In the genomic region with DNA sequence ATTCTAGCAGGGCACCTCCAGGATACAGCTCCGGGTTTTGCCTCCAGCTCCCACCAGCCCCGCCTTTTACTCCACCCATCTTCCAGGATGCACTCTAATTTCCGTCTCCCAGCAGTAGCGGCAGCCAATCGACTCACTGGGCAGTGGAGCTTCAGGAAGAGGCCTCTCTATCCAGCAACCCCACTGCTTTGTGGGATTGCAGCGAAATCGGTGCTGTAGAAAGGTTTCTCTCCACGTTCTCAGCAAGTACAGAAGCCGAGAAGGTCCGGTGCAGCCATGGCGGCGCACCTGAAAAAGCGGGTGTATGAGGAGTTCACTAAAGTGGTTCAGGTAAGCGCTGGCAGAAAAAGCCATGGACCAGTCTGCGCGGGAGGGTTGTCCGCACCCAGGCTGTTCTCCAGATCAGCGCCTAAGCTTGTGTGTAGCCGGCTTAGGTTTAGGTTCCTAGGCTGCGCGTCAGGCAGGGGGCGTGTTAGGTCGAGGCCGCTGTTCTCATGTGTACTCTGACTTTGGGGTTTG, we compare ENCODE assay signal across 8 mouse cellular contexts. TPM values are rescaled to one million over a fixed set of nuclear protein-coding genes. Genes with fewer than 3 reads are reported as not detected.
DNase-seq lines count a peak whose midpoint lies in the region; ATAC-seq and TF ChIP-seq lines count a peak whose summit lies in the region.

Gene Ints4, plus strand, starts transcription at position 136 of the 519 bp plus-strand sequence.

- no peaks in the 10 kb centered on the region for H3K9me3 ChIP-seq in hindbrain, postnatal 0 days (ENCODE audit: low read length)

- under 1% methylated on average over 24 of the region's 24 CpGs for WGBS in hindbrain, postnatal 0 days

- H3K4me2 ChIP-seq in hindbrain, postnatal 0 days (ENCODE audit: low read depth, low read length) = peak within 1 kb of the TSS; percentile 80

- H3K4me1 ChIP-seq in hindbrain, postnatal 0 days (ENCODE audit: insufficient read depth, low read length) = 0 out of 2 replicates have a peak, but pooled peaks cover 9% of the 10 kb centered on the region

- intact Hi-C loops in gastrocnemius, adult 2 months (cut with DNase I) = loop anchor here (1.0 to 5.0 kb wide), 2 partner anchors 54 to 98 kb away; partner anchors contain the start of genes Aamdc and Rsf1
- intact Hi-C loops in left cerebral cortex, adult 2 months (cut with DNase I) = loop anchor here (1.0 to 5.0 kb wide), 3 partner anchors 54 to 216 kb away; partner anchors contain the start of genes Aamdc, Clns1a and Rsf1

- H3K36me3 ChIP-seq in hindbrain, postnatal 0 days (ENCODE audit: insufficient read depth, low read length) = peaks cover 9% of the 10 kb centered on the region; the same call in 1 of the 2 replicates

- ATAC-seq in common myeloid progenitor, adult 5-6 weeks (replicated peaks; ENCODE audit: low read depth, poor library complexity, severe bottlenecking) = peak; percentile 100
- peak; percentile 100 for ATAC-seq in hindbrain, postnatal 0 days
- peak; percentile 98 for ATAC-seq in megakaryocyte, adult 5-6 weeks (ENCODE audit: poor library complexity, severe bottlenecking)

- DNase-seq in ZHBTc4 (ENCODE audit: low read depth, low spot score) = peak; percentile 96
- peak; percentile 94 for DNase-seq in gastrocnemius, adult 2 months
- DNase-seq in hindbrain, postnatal 0 days (ENCODE audit: low spot score) = peak; percentile 96
- peak; percentile 89 to 94 for DNase-seq in left cerebral cortex, adult 2 months (ENCODE audit: extremely low spot score in 1 of 2, low spot score in 2 of 2)
- peak; percentile 93 for DNase-seq in right cerebral cortex, adult 2 months (ENCODE audit: low spot score in 2 of 2)
- peak; percentile 92 for DNase-seq in urinary bladder, postnatal 14 days (ENCODE audit: low spot score)

- peak; percentile 40; the same call in 1 of the 2 replicates for TF ChIP-seq CTCF in gastrocnemius, adult 2 months (IDR thresholded peaks at IDR 0.05)
- peak; percentile 57 for TF ChIP-seq CTCF in hindbrain, postnatal 0 days (IDR thresholded peaks at IDR 0.05; ENCODE audit: low read depth)
- peak; percentile 7 for TF ChIP-seq CTCF in left cerebral cortex, adult 2 months (IDR thresholded peaks at IDR 0.05)

- H3K4me3 ChIP-seq in gastrocnemius, adult 2 months = peak within 1 kb of the TSS; percentile 78
- peak within 1 kb of the TSS; percentile 61 for H3K4me3 ChIP-seq in hindbrain, postnatal 0 days (ENCODE audit: low read length)
- H3K4me3 ChIP-seq in left cerebral cortex, adult 2 months = peak within 1 kb of the TSS; percentile 94

- H3K9ac ChIP-seq in hindbrain, postnatal 0 days (replicated peaks; ENCODE audit: low read length) = peak within 1 kb of the TSS; percentile 51

- peak within 1 kb of the TSS; percentile 89 for H3K27ac ChIP-seq in gastrocnemius, adult 2 months
- H3K27ac ChIP-seq in hindbrain, postnatal 0 days = peak within 1 kb of the TSS; percentile 18; the same call in 1 of the 2 replicates
- H3K27ac ChIP-seq in left cerebral cortex, adult 2 months = peak within 1 kb of the TSS; percentile 77

- H3K27me3 ChIP-seq in hindbrain, postnatal 0 days (ENCODE audit: insufficient read depth, low read length) = no peaks in the 10 kb centered on the region

RNA-seq across cellular contexts. Expression of gene Ints4, which starts in this region (rescaled TPM):
- total RNA-seq in common myeloid progenitor, adult 5-6 weeks (2017) = 54.1 and 58.8 TPM in 2 replicates
- 10 to 100 TPM; 26.6 to 29.7 TPM for total RNA-seq in gastrocnemius, adult 2 months (2021)
- 28.3 and 39.5 TPM in 2 replicates for total RNA-seq in hindbrain, postnatal 0 days (2014; rRNA removed)
- 29.3 and 30.2 TPM in 2 replicates for polyA plus RNA-seq in hindbrain, postnatal 0 days (2015; fragmentation: Nextera tagmentation; extraction: Ambion mirVana)
- 10 to 100 TPM; 28.7 to 30.9 TPM for total RNA-seq in left cerebral cortex, adult 2 months (2021)
- total RNA-seq in megakaryocyte, adult 5-6 weeks (2015) = 89.9 and 91.2 TPM in 2 replicates
- 49.6 and 51.4 TPM in 2 replicates for total RNA-seq in megakaryocyte, adult 5-6 weeks (2017)

Comparison
In these comparisons a context has a peak if more than half of its experiments do, and no peak if none do; other contexts are left out.
1. Peak in every context shown above with its lines: DNase-seq, ATAC-seq, H3K4me3 ChIP-seq and H3K27ac ChIP-seq.
2. H3K27ac ChIP-seq: peak in every context shown above with its lines; median percentile 89 in gastrocnemius, adult 2 months; 77 in left cerebral cortex, adult 2 months; 18 in hindbrain, postnatal 0 days.
3. CTCF ChIP-seq: peak in every context shown above with its lines; median percentile 57 in hindbrain, postnatal 0 days; 40 in gastrocnemius, adult 2 months; 7 in left cerebral cortex, adult 2 months.